ENCODE assay signal across 27 mouse cellular contexts in the genomic region with DNA sequence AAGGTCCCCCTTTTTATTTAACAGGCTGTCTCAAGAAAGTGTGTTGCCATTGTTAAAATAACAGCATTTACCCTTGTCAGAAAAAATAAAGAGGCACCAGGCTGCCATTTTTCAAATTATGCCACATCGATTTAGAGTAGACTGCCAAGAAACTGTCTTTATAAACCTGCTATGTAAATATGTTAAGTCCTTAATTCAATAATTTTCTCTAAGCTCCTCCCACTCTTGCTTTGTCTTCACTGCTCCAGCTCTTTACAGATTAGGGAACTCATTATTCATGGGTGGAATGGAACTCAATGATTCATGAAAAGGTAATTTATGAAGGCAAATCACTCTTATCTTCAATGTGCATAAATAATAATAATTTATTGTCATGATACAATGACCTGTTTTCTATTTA.
"Had no signal": no experiment of that assay in that cellular context is flagged by ENCODE, and none has a peak within 500 bp of the region (broad histone marks: within the 10 kb centered on the region; RNA-seq: fewer than 3 reads in every experiment).

No protein-coding gene starts in this region.

- H3K27ac ChIP-seq: gastrocnemius, adult 2 months; heart, adult 2 months; heart, embryonic 13.5 days; heart, embryonic 15.5 days; hindbrain, embryonic 13.5 days; hindbrain, embryonic 15.5 days; hindbrain, postnatal 0 days; kidney, embryonic 15.5 days; kidney, postnatal 0 days; limb, embryonic 13.5 days; limb, embryonic 15.5 days; liver, embryonic 12.5 days; liver, embryonic 14.5 days had no signal

- H3K27me3 ChIP-seq: heart, embryonic 13.5 days; heart, embryonic 15.5 days; hindbrain, embryonic 13.5 days; hindbrain, embryonic 15.5 days; kidney, embryonic 15.5 days; limb, embryonic 13.5 days; limb, embryonic 15.5 days; liver, embryonic 12.5 days had no signal

- H3K4me2 ChIP-seq: heart, embryonic 11.5 days; heart, embryonic 13.5 days; heart, embryonic 15.5 days; hindbrain, embryonic 13.5 days; hindbrain, embryonic 15.5 days; kidney, embryonic 15.5 days; limb, embryonic 13.5 days; limb, embryonic 15.5 days; liver, embryonic 12.5 days had no signal

- H3K4me3 ChIP-seq: gastrocnemius, adult 2 months; heart, adult 2 months; heart, embryonic 13.5 days; heart, embryonic 15.5 days; hindbrain, embryonic 13.5 days; hindbrain, embryonic 15.5 days; kidney, embryonic 15.5 days; limb, embryonic 13.5 days; limb, embryonic 15.5 days; liver, embryonic 12.5 days had no signal

- H3K9me3 ChIP-seq: heart, embryonic 15.5 days; hindbrain, embryonic 13.5 days; hindbrain, embryonic 15.5 days; kidney, embryonic 15.5 days; limb, embryonic 15.5 days; liver, embryonic 12.5 days had no signal

- H3K9ac ChIP-seq: heart, embryonic 13.5 days; heart, embryonic 15.5 days; hindbrain, embryonic 13.5 days; hindbrain, embryonic 15.5 days; kidney, embryonic 15.5 days; limb, embryonic 13.5 days; limb, embryonic 15.5 days; liver, embryonic 12.5 days; liver, embryonic 14.5 days had no signal

- DNase-seq: gastrocnemius, adult 2 months; gastrocnemius, postnatal 10 days; gastrocnemius, postnatal 25 days; heart, adult 2 months; heart, postnatal 14 days; heart, postnatal 36 days; kidney, adult 11 months; kidney, adult 2 months; kidney, adult 9 months; kidney, postnatal 14 days; kidney, postnatal 36 days; layer of hippocampus, adult 9-11 months; layer of hippocampus, postnatal 36 days; left cerebral cortex, postnatal 4 days had no signal

- H3K4me1 ChIP-seq: heart, embryonic 13.5 days; heart, embryonic 15.5 days; kidney, embryonic 15.5 days; limb, embryonic 13.5 days; liver, embryonic 12.5 days had no signal

- ATAC-seq: hindbrain, postnatal 0 days; intestine, embryonic 16.5 days; liver, embryonic 12.5 days had no signal

- H3K36me3 ChIP-seq: heart, embryonic 13.5 days; heart, embryonic 15.5 days; hindbrain, embryonic 13.5 days; hindbrain, embryonic 15.5 days; kidney, embryonic 15.5 days; limb, embryonic 13.5 days; limb, embryonic 15.5 days; liver, embryonic 12.5 days had no signal
